Mouse (Mus musculus) testis, adult 10 weeks (tissue): ENCODE measurements around the gene Clint1. TPM values are rescaled to one million over a fixed set of nuclear protein-coding genes. Genes with fewer than 3 reads are reported as not detected.

Source experiments
- polyA plus RNA-seq: library from polyadenylated mRNA; stranded (reverse); fragments of 350-450 nt; fragmentation: Illumina TruSeq; extraction: RNeasy Lipid Tissue Mini Kit (QIAGEN cat#74804); gene quantifications from one replicate; pipeline ENCODE4 v1.2.3, GENCODE M21; 2014; ENCODE audit warnings: low read depth, low replicate concordance

Gene Clint1
- polyA plus RNA-seq = 30.0 TPM

DNA sequence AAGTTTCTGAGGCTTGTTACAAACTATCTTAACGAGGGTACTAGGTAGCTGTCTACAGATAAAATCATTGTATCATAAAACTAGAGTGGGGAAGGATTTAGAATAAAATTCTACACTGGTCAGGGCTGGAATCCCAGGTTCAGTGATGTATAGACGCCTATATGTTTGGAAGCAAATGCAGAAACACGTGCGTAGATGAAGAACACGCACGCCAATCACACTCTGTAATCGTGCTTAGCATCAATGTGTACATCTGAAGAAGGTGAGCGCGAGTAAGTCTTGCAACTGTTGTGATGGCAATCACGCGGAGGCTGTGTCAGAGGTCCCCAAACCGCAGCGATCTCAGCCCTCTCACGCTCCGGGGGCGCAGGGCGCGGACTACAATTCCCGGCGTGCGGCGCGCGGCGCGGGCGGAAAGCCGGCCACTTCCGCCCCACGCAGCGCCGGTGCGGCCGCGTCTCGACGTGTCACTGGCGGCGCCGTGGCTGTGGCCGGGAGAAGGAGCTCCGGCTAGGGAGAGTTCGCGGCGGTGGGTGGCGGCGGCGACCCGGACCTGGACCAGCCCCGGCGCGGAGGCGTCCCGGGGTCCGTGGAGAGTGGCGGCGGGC, at the start of gene Clint1:
TSS of gene Clint1 (plus strand) at position 536 of the 608 bp plus-strand sequence.

DNA sequence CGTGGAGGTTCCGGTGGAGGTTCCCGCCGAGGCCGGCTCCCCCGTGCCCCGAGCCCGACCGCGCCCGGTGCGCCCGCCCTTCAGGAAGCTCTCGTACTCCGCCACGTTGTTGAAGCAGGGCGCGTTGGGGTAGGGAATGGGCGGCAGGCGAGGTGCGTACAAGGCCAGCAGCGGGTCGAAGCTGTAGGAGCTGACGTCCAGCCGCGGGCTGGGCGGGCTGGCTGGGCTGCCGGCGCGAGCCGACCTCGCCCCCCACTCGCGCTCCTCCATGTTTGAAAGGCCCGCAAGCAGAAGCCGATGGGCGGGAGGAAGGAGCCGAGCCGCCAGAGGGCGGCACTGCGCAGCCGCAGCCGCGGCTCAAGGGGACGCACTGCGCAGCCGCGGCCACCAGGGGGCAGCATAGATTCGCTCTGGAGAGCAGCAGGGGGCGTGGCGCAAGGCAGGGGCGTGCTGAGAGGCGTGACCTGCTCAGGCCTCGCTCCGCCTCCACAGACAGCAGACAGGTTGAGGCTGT, 92.8 kb downstream of the Clint1 start, which contains the start of gene Lsm11:
TSS of gene Lsm11 (minus strand) at position 293 of the 514 bp plus-strand sequence.

DNA sequence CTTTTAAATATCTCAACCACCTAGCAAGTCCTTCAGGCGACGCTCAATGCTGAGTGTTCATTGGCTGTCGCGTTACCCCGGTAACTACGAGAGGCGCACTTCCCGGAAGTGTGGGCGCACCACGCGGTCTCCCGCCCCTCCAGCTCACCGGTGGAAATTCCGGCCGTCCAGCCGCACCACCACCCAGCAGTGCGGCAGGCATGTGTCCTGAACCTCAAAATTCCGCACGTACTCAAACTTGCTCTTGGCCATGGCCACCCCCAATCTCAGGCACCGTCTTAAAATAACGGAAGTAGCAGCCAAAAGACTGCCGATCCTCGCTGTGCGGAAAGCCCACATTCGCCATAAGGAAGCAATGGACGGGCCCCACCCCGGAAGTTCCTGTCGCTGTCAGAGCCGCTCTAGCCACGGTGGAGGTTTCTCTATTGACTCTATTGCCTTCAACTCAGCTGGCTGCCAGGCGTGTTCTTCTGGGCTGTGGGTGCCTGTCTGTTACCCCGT, 103.3 kb downstream of the Clint1 start, which contains the start of gene Thg1l:
TSS of gene Thg1l (minus strand) at position 368 of the 501 bp plus-strand sequence.

Other genes starting within 250 kb of the Clint1 start
- 0.74 TPM for gene Lsm11, start 92.9 kb downstream of the Clint1 start, polyA plus RNA-seq
- gene Thg1l, start 103.4 kb downstream of the Clint1 start, polyA plus RNA-seq = 14.9 TPM
- gene Sox30, start 128.3 kb downstream of the Clint1 start, polyA plus RNA-seq = 89.5 TPM
- 0.57 TPM for gene Gm12166, start 200.3 kb downstream of the Clint1 start, polyA plus RNA-seq
- gene Adam19, start 203.9 kb downstream of the Clint1 start, polyA plus RNA-seq = 0.53 TPM